Mouse (Mus musculus) central nervous system, embryonic 14 days (tissue): ENCODE data around the gene Tnfaip8l1. TPM values are rescaled to one million over a fixed set of nuclear protein-coding genes. Genes with fewer than 3 reads are reported as not detected.

Experiments used
- polyA plus RNA-seq: library from polyadenylated mRNA; depleted of rRNA; stranded (reverse); fragments of >200 nt; gene quantifications from 2 replicates; pipeline ENCODE4 v1.2.3, GENCODE M21; 2012; rRNA removed

Tnfaip8l1 gene
- 7.1 and 8.0 TPM in 2 replicates for polyA plus RNA-seq

DNA sequence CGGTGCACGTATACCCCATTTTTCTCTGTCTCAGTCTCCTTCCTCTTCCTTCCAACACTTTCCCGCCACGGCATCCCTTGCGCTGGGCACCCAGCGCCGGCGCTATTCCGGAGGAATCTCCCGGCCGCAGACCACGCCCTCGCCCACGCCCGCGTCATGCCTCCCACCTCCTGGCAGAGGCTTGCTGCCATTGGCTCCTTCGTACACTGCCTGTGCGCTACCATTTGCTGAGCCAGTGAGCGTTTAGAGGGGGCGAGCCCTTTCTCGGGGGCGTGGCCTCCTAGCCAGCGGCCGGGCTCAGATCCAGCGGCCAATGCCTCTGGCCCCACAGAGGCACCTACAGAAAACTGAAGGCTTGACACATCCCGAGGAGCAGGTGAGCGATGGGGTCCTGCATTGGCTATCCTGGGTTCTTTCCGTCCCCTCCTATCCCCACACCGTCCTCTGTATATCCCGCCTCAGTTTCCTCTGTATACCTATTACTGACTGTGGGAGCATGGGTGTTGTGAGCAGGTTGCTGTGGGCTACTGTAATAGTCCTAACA lies at the start of gene Tnfaip8l1:
Tnfaip8l1 (plus strand) TSS at position 247 of the 544 bp plus-strand sequence.

DNA sequence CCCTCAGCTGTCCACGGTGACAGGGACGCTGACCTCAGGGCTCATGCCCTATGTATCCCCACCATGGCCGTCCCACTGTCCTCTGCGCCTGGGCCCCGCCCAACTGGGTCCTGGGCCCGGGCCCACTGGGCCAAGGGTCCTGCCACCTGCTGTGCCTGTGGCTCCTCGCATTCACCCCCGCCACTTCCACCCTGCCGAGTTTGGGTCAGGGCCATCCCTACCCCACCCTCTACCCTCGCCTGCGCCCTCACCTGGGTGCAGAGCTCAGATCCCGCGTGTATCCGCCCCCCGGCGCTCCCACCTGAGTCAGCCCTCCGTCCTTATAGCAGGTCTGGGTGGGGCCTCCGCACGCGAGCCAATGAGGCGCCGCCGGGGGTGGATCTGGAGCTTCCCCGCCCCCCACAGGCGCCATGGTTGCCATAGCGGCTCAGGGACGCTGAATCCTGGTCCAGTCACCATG lies 45.0 kb upstream of the Tnfaip8l1 start, which contains the start of gene Plin5:
Plin5 (minus strand) TSS at position 346 of the 460 bp plus-strand sequence.

DNA sequence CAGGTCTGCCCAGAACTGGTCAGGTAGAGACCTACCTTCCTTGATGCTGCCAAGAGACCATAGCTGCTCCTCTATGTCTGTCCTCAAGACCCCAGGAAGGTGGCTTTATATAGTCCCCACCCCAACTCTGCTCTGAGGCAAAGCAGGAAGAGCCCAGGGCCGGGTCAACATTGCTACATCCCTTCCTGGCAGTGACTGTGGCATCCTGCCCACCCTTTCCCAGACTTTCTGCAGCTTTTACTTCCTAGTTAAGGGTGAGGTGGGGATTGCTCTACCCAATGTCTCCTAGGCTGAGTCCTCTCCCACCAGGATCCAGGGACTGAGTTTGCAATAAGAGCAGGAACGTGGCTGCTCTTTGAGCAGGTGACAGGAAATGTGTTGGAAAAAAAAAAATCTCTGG lies 40.5 kb upstream of the Tnfaip8l1 start, which contains the start of gene Lrg1:
Lrg1 (minus strand) TSS at position 176 of the 400 bp plus-strand sequence.

DNA sequence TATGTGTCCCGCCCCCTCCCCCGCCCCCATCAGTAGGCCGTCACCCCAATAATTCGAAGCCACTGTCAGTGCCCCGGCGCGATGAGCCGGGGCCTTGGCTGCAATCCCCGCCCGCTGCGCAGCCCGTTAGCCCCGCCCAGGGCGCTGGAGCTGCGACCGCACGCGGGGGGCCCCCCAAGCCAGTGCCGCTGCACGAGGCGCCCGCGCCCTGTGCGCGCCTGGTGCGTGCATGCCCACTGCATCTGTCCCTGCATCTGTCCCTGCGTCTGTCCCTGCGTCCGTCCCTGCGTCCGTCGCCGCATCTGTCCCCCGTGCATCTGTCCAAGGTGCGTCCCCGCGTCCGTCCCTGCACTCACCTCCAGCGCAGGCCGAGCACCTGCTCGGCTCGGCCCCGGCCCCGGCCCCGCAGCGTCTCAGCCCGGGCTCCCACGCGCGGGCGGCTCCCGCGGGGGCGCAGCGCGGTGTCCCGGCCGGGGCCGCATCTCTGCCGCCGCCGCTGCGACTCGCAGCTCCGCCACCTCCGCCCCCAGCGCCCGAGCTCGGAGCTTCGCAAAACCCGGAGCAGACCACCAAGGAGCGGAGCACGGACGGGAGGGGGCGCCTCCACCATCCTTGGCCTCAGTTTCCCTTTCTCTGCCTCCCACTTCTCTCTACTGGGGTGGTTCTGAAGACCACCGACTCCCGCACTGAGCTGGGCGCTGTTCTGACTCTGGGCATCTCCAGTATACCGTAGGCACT lies 22.2 kb upstream of the Tnfaip8l1 start, which contains the start of gene Sema6b:
Sema6b (minus strand) TSS at position 486 of the 738 bp plus-strand sequence.

DNA sequence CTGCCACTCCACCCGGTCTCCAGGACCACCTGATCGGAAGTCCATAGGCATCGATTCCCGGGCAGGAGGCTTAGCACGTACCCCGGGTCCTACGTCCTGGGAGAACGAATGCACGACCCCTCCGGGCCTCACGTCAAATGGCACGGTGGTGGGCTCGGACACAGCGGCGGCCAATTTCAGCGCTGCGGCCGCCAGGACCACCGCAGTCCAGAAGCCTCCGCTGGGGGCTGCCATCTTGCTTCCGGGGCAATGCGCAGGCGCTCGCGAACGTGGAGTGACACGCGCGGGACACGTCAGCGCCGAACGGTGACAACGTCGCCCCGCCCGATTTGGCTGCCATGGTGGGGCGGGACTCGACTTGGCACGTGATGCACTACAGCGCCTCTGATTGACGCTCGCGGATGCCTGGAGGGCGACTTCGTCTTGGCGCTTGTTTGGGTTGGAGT lies 21.4 kb downstream of the Tnfaip8l1 start, which contains the start of gene Mydgf:
Mydgf (minus strand) TSS at position 263 of the 446 bp plus-strand sequence.

DNA sequence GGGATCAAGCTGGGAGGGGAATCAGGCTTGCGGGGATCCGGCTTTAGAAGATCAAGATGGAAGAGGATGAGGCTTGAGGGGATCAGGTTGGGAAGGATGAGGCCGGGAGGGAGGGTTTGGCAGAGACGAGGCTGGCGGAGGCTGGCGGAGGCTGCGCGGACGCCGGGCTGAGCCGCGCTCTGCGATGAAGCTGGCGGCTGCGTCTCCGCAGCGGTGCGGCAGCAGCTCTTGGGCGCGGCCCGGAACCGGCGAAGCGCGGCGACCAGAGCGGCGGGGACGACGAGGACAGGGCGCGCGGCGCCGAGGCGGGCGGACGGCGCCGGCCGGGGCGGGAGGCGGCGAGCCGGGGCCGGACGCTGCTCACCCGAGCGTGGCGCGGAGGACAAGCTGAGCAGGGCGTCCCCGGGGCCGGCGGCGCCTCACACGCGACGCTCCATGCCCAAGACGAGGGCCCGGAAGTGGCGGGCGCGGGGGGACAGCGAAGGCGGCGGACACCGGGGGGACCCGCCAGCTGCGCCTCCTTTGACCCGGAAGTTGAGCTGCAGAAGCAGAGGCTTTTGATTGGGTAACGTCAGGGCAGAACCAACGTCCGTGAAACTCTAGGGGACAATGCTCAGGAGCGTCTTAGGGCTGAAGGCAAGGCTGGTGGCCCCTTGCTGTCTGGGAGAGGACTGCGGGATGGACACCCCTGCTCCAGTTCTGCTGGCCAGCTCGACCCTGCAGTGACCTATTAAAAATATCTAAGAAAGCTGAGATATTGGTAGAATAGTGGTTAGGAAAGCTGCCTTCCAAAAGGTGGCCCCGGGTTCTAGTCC lies 56.3 kb downstream of the Tnfaip8l1 start, which contains the start of gene Dpp9:
Dpp9 (minus strand) TSS at position 529 of the 815 bp plus-strand sequence.

Other genes starting within 250 kb of the Tnfaip8l1 start
- gene Zfp119b, start 213.0 kb upstream of the Tnfaip8l1 start, polyA plus RNA-seq, result 3.6 and 3.7 TPM in 2 replicates
- 4.5 TPM in 2 replicates for gene Ebi3, start 209.8 kb upstream of the Tnfaip8l1 start, polyA plus RNA-seq
- 16.5 and 19.7 TPM in 2 replicates for gene Yju2, start 203.4 kb upstream of the Tnfaip8l1 start, polyA plus RNA-seq
- gene Shd, start 192.0 kb upstream of the Tnfaip8l1 start, polyA plus RNA-seq, result 194 and 215 TPM in 2 replicates
- 118 and 121 TPM in 2 replicates for gene Fsd1, start 176.0 kb upstream of the Tnfaip8l1 start, polyA plus RNA-seq
- gene Stap2, start 156.9 kb upstream of the Tnfaip8l1 start, polyA plus RNA-seq, result 6.4 and 7.7 TPM in 2 replicates
- 210 and 233 TPM in 2 replicates for gene Mpnd, start 156.8 kb upstream of the Tnfaip8l1 start, polyA plus RNA-seq
- 97.4 and 102 TPM in 2 replicates for gene Sh3gl1, start 125.8 kb upstream of the Tnfaip8l1 start, polyA plus RNA-seq
- 13.1 and 15.1 TPM in 2 replicates for gene Chaf1a, start 122.0 kb upstream of the Tnfaip8l1 start, polyA plus RNA-seq
- gene Ubxn6, start 87.4 kb upstream of the Tnfaip8l1 start, polyA plus RNA-seq, result 92.1 and 99.5 TPM in 2 replicates
- 142 and 163 TPM in 2 replicates for gene Hdgfl2, start 82.8 kb upstream of the Tnfaip8l1 start, polyA plus RNA-seq
- gene Plin4, start 52.7 kb upstream of the Tnfaip8l1 start, polyA plus RNA-seq, result 0.09 and 0.10 TPM in 2 replicates
- gene Plin5, start 44.9 kb upstream of the Tnfaip8l1 start, polyA plus RNA-seq, result 0.32 and 0.51 TPM in 2 replicates
- 0.05 and 0.20 TPM in 2 replicates for gene Lrg1, start 40.5 kb upstream of the Tnfaip8l1 start, polyA plus RNA-seq
- gene Sema6b, start 22.1 kb upstream of the Tnfaip8l1 start, polyA plus RNA-seq, result 28.0 and 28.1 TPM in 2 replicates
- gene Mydgf, start 21.4 kb downstream of the Tnfaip8l1 start, polyA plus RNA-seq, result 46.5 and 54.4 TPM in 2 replicates
- 49.6 and 51.1 TPM in 2 replicates for gene Dpp9, start 56.4 kb downstream of the Tnfaip8l1 start, polyA plus RNA-seq
- 21.2 and 22.7 TPM in 2 replicates for gene Fem1a, start 94.3 kb downstream of the Tnfaip8l1 start, polyA plus RNA-seq
- 3.4 and 4.1 TPM in 2 replicates for gene Ticam1, start 114.3 kb downstream of the Tnfaip8l1 start, polyA plus RNA-seq
- gene Plin3, start 130.4 kb downstream of the Tnfaip8l1 start, polyA plus RNA-seq, result 8.4 and 12.6 TPM in 2 replicates
- not detected in 2 replicates for gene Arrdc5, start 137.8 kb downstream of the Tnfaip8l1 start, polyA plus RNA-seq
- gene Uhrf1, start 140.8 kb downstream of the Tnfaip8l1 start, polyA plus RNA-seq, result 51.9 and 57.4 TPM in 2 replicates
- 60.9 and 62.1 TPM in 2 replicates for gene Kdm4b, start 163.6 kb downstream of the Tnfaip8l1 start, polyA plus RNA-seq